Mouse (Mus musculus): ENCODE measurements around the gene Bcl2l15.
"Not testable (repeated sequence)": the region's sequence is repeated elsewhere in the genome, so short reads cannot be mapped to it uniquely, and the experiment has no call there.

The Bcl2l15 gene

GRCm38 (mm10) chr3:103831146-103831545, 1.3 kb upstream of the Bcl2l15 start:
- DNase-seq (ENCODE audit: low spot score): no peak

- no peak for DNase-seq (ENCODE audit: low spot score)
Measured at GRCm38 (mm10) chr3:103834001-103834400, 1.6 kb downstream of the Bcl2l15 start.

- no peak for DNase-seq (ENCODE audit: low spot score)
Measured at GRCm38 (mm10) chr3:103835272-103835950, 3.0 kb downstream of the Bcl2l15 start.

GRCm38 (mm10) chr3:103835951-103836310, 3.5 kb downstream of the Bcl2l15 start:
- no peak for DNase-seq (ENCODE audit: low spot score)

- no peak for DNase-seq (ENCODE audit: low spot score)
Measured at GRCm38 (mm10) chr3:103836453-103836852, 4.1 kb downstream of the Bcl2l15 start.

GRCm38 (mm10) chr3:103839711-103840110, 7.3 kb downstream of the Bcl2l15 start:
- no peak for DNase-seq (ENCODE audit: low spot score)

GRCm38 (mm10) chr3:103840195-103840594, 7.8 kb downstream of the Bcl2l15 start:
- DNase-seq (ENCODE audit: low spot score): not testable (repeated sequence)

GRCm38 (mm10) chr3:103840946-103841345, 8.5 kb downstream of the Bcl2l15 start:
- DNase-seq (ENCODE audit: low spot score): not testable (repeated sequence)

- DNase-seq (ENCODE audit: low spot score): no peak
Measured at GRCm38 (mm10) chr3:103850644-103851363, 18.4 kb downstream of the Bcl2l15 start.

GRCm38 (mm10) chr3:103851481-103851880, 19.1 kb downstream of the Bcl2l15 start:
- no peak for DNase-seq (ENCODE audit: low spot score)

- no peak for DNase-seq (ENCODE audit: low spot score)
Measured at GRCm38 (mm10) chr3:103851882-103852281, 19.5 kb downstream of the Bcl2l15 start.

- DNase-seq (ENCODE audit: low spot score): no peak
Measured at GRCm38 (mm10) chr3:103852565-103853299, 20.3 kb downstream of the Bcl2l15 start.

- no peak for DNase-seq (ENCODE audit: low spot score)
Measured at GRCm38 (mm10) chr3:103853804-103854203, 21.4 kb downstream of the Bcl2l15 start.

- no peak for DNase-seq (ENCODE audit: low spot score)
Measured at GRCm38 (mm10) chr3:103857036-103857805, 24.8 kb downstream of the Bcl2l15 start.

- no peak for DNase-seq (ENCODE audit: low spot score)
Measured at GRCm38 (mm10) chr3:103857977-103858563, 25.7 kb downstream of the Bcl2l15 start.

- DNase-seq (ENCODE audit: low spot score): no peak
Measured at GRCm38 (mm10) chr3:103858881-103859801, 26.7 kb downstream of the Bcl2l15 start, which contains the start of gene Ptpn22. Ptpn22 (plus strand) TSS chr3:103859795.

GRCm38 (mm10) chr3:103859851-103860391, 27.5 kb downstream of the Bcl2l15 start:
- no peak for DNase-seq (ENCODE audit: low spot score)

GRCm38 (mm10) chr3:103862721-103863220, 30.4 kb downstream of the Bcl2l15 start:
- no peak for DNase-seq (ENCODE audit: low spot score)

- no peak for DNase-seq (ENCODE audit: low spot score)
Measured at GRCm38 (mm10) chr3:103864200-103864599, 31.8 kb downstream of the Bcl2l15 start.

GRCm38 (mm10) chr3:103867424-103867971, 35.1 kb downstream of the Bcl2l15 start:
- no peak for DNase-seq (ENCODE audit: low spot score)
